Mouse (Mus musculus): ENCODE results near the gene Shisa6. TPM values are rescaled to one million over a fixed set of nuclear protein-coding genes. Genes with fewer than 3 reads are reported as not detected.

Gene Shisa6
- polyA plus RNA-seq, 1 experiment from 2014 or later = 0.12 TPM

DNA sequence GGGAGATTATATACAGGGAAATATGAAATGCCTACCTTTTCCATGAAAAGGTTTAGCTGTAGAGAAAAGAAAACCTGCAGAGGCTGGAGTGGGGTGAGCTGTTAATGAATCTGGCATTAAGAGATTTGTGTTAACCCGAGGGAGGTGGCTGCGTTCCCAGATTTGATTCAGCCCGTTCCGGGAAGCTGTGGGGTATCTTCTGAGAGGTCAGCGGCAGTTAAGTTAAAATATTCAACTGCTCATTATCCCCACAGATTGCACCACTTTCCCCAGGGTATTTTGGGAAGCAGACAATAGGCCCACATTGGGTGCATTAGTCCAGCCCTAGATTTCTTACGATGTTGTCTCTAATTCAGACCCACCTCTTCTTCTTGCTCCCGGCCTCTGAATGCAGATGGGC is 213.0 kb downstream of the Shisa6 start:
- ATAC-seq (ENCODE audit: insufficient number of reproducible peaks, insufficient read depth, low FRiP score, low TSS enrichment) = no peak
- 76% methylated on average over 7 of the region's 7 CpGs for WGBS
- no peaks in the 10 kb centered on the region for H3K4me1 ChIP-seq
- no peak overlapping the region for H3K27ac ChIP-seq
- H3K27me3 ChIP-seq = no peaks in the 10 kb centered on the region
- H3K4me2 ChIP-seq (replicated peaks) = no peak overlapping the region
- no peak overlapping the region for H3K4me3 ChIP-seq
- no peaks in the 10 kb centered on the region for H3K9me3 ChIP-seq
- no peaks in the 10 kb centered on the region for H3K36me3 ChIP-seq
- H3K9ac ChIP-seq = no peak overlapping the region

DNA sequence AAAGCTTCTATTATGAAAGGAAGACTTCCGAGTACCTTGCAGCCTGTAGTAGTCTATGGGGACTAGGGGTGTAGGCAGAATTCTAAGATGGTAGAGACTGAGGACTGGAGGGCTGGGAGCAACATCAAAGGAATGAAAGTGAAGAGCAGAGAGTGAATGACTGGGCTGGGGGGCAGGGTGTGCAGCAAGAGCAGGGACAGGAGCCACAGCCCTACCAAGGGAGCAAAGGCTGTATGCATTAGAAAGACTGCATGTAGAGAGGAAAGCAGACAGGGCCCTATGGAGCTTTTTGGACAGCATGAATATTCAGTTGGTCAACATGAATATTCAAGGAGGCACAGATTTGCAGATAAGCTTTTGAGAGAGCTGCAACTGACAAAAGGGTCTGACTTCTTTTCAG is 221.4 kb downstream of the Shisa6 start:
- Histone ChIP-seq H3K4me3 (no peak overlapping the region), H3K9me3 (no peaks in the 10 kb centered on the region), H3K27ac (no peak overlapping the region), H3K9ac (no peak overlapping the region), H3K4me1 (no peaks in the 10 kb centered on the region), H3K4me2 (replicated peaks) (no peak overlapping the region), H3K36me3 (no peaks in the 10 kb centered on the region), H3K27me3 (no peaks in the 10 kb centered on the region)
- ATAC-seq (ENCODE audit: insufficient number of reproducible peaks, insufficient read depth, low FRiP score, low TSS enrichment) = no peak
- 62% methylated on average over 1 of the region's 1 CpGs for WGBS

DNA sequence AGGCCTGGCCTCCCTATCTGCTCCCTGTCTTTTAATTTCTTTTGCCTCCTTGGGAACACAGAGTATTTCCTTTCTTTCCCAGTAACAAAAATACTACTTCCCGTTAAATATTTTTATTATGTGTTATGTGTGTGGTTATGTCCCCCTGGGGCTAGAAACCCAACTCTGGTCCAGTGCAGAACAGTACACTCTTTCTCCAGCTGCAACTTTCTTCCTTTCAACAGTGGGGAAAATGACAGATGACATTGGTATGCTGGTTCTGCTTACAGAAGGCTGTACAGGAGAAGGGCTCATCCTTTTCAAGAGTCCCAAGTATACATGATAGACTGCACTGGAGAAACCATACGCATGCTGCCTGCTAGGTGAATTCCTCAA is 251.1 kb downstream of the Shisa6 start:
- no peaks in the 10 kb centered on the region for H3K4me1 ChIP-seq
- no peaks in the 10 kb centered on the region for H3K36me3 ChIP-seq
- H3K4me2 ChIP-seq (replicated peaks) = no peak overlapping the region
- no peaks in the 10 kb centered on the region for H3K27me3 ChIP-seq
- ATAC-seq (ENCODE audit: insufficient number of reproducible peaks, insufficient read depth, low FRiP score, low TSS enrichment) = no peak
- H3K27ac ChIP-seq = no peak overlapping the region
- H3K4me3 ChIP-seq = no peak overlapping the region
- H3K9me3 ChIP-seq = no peaks in the 10 kb centered on the region
- H3K9ac ChIP-seq = no peak overlapping the region
- WGBS = 70% methylated on average over 2 of the region's 2 CpGs

DNA sequence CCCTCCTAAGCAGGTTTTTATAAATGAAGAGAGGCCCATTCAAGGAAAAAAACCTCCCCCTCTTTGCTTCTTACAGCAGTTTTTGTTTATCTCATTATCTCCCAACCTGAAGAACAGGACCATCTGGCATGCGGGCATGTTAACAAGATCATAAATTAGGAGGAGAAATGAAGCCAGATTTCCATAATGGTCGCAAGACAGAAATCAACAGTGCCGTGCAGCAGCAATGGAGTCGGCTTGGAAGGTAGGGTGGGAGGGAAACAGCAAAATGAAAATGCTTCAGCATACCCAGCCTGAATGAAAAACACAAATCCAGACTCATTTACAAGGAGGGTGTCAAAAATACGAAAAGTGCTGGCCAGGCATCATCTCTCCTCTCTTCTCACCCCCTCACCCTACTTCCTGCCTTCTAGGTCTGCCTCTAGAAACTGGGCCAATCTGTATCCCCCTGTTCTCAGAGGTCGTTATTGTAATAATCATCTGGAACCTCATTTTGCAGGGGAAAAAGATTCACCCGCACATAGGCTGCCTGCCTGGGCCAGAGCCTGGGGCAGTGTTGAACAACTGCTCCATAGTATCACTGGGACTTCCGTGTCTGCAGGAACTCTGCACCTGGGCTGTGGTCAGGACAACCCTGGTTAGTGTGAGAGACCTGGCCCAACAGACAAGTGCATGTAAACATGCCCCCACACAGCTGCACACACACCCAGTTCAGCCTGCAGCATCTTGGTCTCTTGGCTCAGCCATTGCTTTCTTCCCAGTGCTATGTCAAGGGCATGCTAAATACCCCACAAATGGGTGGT is 251.7 kb downstream of the Shisa6 start:
- no peak overlapping the region for H3K9ac ChIP-seq
- no peak overlapping the region for H3K4me2 ChIP-seq (replicated peaks)
- no peaks in the 10 kb centered on the region for H3K36me3 ChIP-seq
- ATAC-seq (ENCODE audit: insufficient number of reproducible peaks, insufficient read depth, low FRiP score, low TSS enrichment) = no peak
- H3K27me3 ChIP-seq = no peaks in the 10 kb centered on the region
- H3K9me3 ChIP-seq = no peaks in the 10 kb centered on the region
- no peak overlapping the region for H3K27ac ChIP-seq
- H3K4me1 ChIP-seq = no peaks in the 10 kb centered on the region
- 56% methylated on average over 8 of the region's 8 CpGs for WGBS
- H3K4me3 ChIP-seq = no peak overlapping the region

DNA sequence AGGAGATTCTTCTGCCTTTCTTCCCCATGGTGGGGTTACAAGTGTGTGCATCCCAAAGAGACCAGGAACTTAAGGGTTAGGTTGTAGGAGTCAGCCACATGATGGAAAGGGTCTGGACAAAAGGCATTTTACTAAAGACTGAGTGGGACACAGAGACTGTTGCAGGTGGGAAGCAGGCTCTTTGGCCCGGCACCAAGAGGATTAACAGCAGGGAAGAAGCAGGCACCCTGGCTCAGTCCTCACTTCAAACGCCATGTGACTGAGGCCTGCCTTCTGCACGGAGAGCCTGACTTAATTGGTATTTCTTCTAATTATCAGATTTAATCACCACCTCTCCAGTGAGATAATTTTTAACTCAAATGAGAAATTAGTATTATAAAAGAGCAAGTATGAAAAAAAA is 258.7 kb downstream of the Shisa6 start:
- no peak overlapping the region for H3K27ac ChIP-seq
- H3K4me3 ChIP-seq = no peak overlapping the region
- ATAC-seq (ENCODE audit: insufficient number of reproducible peaks, insufficient read depth, low FRiP score, low TSS enrichment) = no peak
- H3K27me3 ChIP-seq = no peaks in the 10 kb centered on the region
- no peak overlapping the region for H3K4me2 ChIP-seq (replicated peaks)
- H3K4me1 ChIP-seq = no peaks in the 10 kb centered on the region
- no peaks in the 10 kb centered on the region for H3K9me3 ChIP-seq
- no peak overlapping the region for H3K9ac ChIP-seq
- H3K36me3 ChIP-seq = no peaks in the 10 kb centered on the region
- 31% methylated on average over 3 of the region's 3 CpGs for WGBS

DNA sequence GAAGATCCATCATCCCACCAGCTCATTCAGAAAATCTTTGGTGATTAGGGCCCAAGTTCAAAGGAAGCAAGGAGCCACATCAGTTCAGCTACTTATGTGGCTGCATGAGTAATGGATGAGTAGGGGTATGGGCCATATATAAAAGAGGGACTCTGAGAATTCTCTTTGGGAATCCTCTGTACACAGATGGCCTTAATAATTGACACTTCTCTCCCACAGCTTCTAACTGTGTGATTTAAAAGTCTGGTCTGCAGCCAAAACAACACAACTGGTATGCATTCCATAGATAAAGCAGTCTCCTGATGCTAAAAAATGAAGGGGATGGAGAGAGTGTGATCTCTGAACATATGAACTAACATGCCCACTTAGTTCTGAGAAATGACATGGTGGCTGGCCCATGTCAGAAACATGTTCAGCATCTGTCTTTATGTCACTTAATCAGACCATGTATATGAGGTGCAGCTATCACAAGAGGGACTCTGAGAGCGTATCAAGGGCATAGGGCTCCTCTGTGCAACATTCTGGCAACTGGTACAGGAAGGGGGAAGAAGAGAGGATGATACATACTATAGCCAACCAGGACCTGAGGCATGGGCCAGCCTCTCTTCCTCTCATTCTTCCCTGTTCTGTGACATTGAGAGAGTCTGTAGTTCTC is 260.3 kb downstream of the Shisa6 start:
- Histone ChIP-seq H3K9ac (no peak overlapping the region), H3K9me3 (no peaks in the 10 kb centered on the region), H3K36me3 (no peaks in the 10 kb centered on the region), H3K4me3 (no peak overlapping the region), H3K27ac (no peak overlapping the region), H3K4me2 (replicated peaks) (no peak overlapping the region), H3K27me3 (no peaks in the 10 kb centered on the region), H3K4me1 (no peaks in the 10 kb centered on the region)
- no peak for ATAC-seq (ENCODE audit: insufficient number of reproducible peaks, insufficient read depth, low FRiP score, low TSS enrichment)
- 65% methylated on average over 1 of the region's 1 CpGs for WGBS

DNA sequence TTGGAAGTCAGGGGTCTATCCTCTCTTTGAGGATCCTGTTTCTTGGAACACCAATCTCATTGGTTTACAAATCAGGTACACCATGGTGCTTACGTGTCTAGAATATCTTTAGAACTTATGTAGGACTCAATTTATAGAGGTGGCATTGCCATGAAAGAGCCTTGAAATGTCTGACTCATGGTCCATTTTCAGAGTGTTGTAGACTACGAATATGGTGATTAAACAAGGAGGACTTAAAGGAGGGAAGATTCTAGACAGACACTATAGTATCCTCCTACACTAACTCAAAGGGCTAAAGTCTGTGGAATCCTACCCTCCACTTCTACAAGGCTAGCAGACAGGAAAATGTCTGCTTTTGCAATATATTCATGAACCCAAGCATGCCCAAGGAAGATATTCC is 265.6 kb downstream of the Shisa6 start:
- WGBS = 79% methylated on average over 2 of the region's 2 CpGs
- no peaks in the 10 kb centered on the region for H3K9me3 ChIP-seq
- no peak for ATAC-seq (ENCODE audit: insufficient number of reproducible peaks, insufficient read depth, low FRiP score, low TSS enrichment)
- no peak overlapping the region for H3K9ac ChIP-seq
- H3K4me3 ChIP-seq = no peak overlapping the region
- no peaks in the 10 kb centered on the region for H3K4me1 ChIP-seq
- H3K27me3 ChIP-seq = no peaks in the 10 kb centered on the region
- H3K36me3 ChIP-seq = no peaks in the 10 kb centered on the region
- no peak overlapping the region for H3K4me2 ChIP-seq (replicated peaks)
- no peak overlapping the region for H3K27ac ChIP-seq

DNA sequence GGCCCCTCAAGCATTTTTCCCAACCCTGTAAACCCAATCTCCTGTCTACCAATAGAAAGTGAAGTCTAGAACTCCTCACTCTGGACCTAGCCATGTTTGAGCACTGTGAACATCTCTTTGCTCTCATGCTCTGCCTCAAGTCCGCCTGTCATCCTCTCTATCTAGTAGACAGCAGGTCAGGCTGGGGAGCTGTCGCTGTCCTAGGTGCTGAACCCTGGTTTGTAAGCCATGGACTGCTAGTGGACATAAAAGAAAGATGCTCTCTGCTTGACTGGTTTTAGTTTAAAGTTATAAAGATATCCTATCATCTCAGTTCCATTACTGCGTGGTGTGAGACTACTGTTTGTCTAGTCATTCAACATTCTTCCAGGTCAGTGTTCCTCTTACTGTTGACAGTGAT is 266.9 kb downstream of the Shisa6 start:
- no peak overlapping the region for H3K4me3 ChIP-seq
- no peak for ATAC-seq (ENCODE audit: insufficient number of reproducible peaks, insufficient read depth, low FRiP score, low TSS enrichment)
- H3K27ac ChIP-seq = no peak overlapping the region
- no peaks in the 10 kb centered on the region for H3K27me3 ChIP-seq
- no peaks in the 10 kb centered on the region for H3K9me3 ChIP-seq
- H3K4me1 ChIP-seq = no peaks in the 10 kb centered on the region
- H3K4me2 ChIP-seq (replicated peaks) = no peak overlapping the region
- no peak overlapping the region for H3K9ac ChIP-seq
- H3K36me3 ChIP-seq = no peaks in the 10 kb centered on the region
- WGBS = 14% methylated on average over 3 of the region's 3 CpGs

DNA sequence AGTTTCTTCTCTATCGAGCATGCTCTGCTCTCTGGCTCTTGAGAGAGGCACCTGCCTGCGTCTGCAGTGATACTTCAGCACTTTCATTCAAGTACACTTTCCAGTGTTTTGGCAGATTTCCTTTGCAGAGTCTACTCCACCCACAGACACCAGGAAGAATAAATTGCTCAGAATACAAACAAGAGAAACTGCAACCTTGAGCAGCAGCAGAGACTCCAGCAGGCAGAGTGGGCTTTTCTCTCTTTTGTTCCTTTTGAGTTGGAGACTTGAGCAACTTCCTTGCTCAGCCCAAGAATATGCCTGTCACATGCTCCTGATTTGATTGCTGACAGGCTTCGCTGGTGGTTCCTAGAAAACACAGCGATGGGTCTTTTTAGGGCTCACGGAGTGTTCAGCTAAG is 278.6 kb downstream of the Shisa6 start:
- Histone ChIP-seq H3K9ac (no peak overlapping the region), H3K4me1 (no peaks in the 10 kb centered on the region), H3K4me2 (replicated peaks) (no peak overlapping the region), H3K36me3 (no peaks in the 10 kb centered on the region), H3K27me3 (no peaks in the 10 kb centered on the region), H3K27ac (no peak overlapping the region), H3K4me3 (no peak overlapping the region), H3K9me3 (no peaks in the 10 kb centered on the region)
- ATAC-seq (ENCODE audit: insufficient number of reproducible peaks, insufficient read depth, low FRiP score, low TSS enrichment) = no peak
- WGBS = 83% methylated on average over 5 of the region's 5 CpGs

DNA sequence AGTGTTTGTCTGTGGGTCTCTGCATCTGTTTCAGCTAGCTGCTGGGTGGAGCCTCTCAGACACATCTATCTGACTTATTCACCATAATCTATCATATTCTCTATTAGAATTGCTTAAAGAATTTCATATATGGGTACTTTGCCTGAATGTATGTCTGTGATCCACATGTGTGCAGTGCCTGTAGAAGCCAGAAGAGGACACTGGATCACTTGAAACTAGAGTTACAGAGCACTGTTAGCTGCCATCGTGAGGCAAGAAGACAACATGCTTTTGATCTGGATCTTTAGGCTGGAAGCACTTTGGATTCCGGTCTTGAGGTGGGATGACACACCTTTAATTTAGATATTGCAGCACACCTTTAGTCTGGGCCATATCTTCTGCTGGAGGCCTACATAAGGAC is 289.2 kb downstream of the Shisa6 start:
- Histone ChIP-seq H3K9ac (no peak overlapping the region), H3K27ac (no peak overlapping the region), H3K4me2 (replicated peaks) (no peak overlapping the region), H3K27me3 (no peaks in the 10 kb centered on the region), H3K4me3 (no peak overlapping the region), H3K4me1 (no peaks in the 10 kb centered on the region), H3K36me3 (no peaks in the 10 kb centered on the region), H3K9me3 (no peaks in the 10 kb centered on the region)
- WGBS = 70% methylated on average over 2 of the region's 2 CpGs
- ATAC-seq (ENCODE audit: insufficient number of reproducible peaks, insufficient read depth, low FRiP score, low TSS enrichment) = no peak

DNA sequence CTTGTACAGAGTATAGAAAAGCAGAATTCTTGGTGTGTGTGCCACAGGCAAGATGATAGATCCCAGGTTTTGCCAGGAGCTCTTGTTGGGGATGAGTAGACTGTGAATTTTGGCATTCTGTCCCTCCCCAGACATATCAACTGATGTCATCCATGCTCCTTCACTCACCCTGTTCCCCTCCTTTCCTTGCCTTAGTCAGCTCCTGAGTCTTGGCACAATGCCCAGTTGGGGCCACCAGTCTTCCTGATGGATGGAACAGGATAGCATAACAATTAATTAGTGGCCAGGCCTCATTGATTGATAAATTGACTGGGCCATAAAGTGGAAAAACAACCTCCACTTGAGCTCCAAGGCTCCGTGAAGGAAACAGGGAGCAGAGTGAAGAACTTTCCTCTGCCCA is 292.9 kb downstream of the Shisa6 start:
- WGBS = 37% methylated on average over 1 of the region's 1 CpGs
- ATAC-seq (ENCODE audit: insufficient number of reproducible peaks, insufficient read depth, low FRiP score, low TSS enrichment) = no peak
- Histone ChIP-seq H3K4me3 (no peak overlapping the region), H3K4me2 (replicated peaks) (no peak overlapping the region), H3K27me3 (no peaks in the 10 kb centered on the region), H3K9me3 (no peaks in the 10 kb centered on the region), H3K27ac (no peak overlapping the region), H3K9ac (no peak overlapping the region), H3K36me3 (no peaks in the 10 kb centered on the region), H3K4me1 (no peaks in the 10 kb centered on the region)

DNA sequence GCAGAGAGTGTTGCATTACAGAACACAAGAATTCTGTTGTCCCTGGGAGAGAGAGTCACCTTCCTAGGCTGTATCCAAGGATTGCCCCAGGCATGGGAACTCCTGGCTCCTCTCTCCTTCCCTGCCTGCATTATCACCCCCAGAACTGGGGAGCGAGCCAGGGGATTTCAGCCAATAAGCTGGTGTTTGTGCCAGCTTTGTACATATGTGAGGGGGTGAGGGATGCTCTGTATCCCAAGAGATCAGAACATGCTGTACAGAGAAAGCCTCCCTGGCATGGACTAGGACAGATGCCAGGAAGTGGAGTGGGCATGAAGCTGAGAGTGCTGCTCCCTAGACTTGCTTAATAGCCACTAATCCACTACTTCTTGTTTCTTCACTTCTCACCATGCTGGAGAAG is 303.6 kb downstream of the Shisa6 start:
- Histone ChIP-seq H3K4me3 (no peak overlapping the region), H3K4me2 (replicated peaks) (no peak overlapping the region), H3K27ac (no peak overlapping the region), H3K9me3 (no peaks in the 10 kb centered on the region), H3K27me3 (no peaks in the 10 kb centered on the region), H3K9ac (no peak overlapping the region), H3K36me3 (no peaks in the 10 kb centered on the region), H3K4me1 (no peaks in the 10 kb centered on the region)
- WGBS = 83% methylated on average over 1 of the region's 1 CpGs
- no peak for ATAC-seq (ENCODE audit: insufficient number of reproducible peaks, insufficient read depth, low FRiP score, low TSS enrichment)

Measured in embryonic facial prominence, embryonic 12.5 days (tissue).